Mouse (Mus musculus): ENCODE measurements around the gene 9530077C05Rik. TPM values are rescaled to one million over a fixed set of nuclear protein-coding genes. Genes with fewer than 3 reads are reported as not detected.
A peak's percentile ranks its signal among the peaks of the same experiment; 100 is the strongest.
"Not testable (repeated sequence)": the region's sequence is repeated elsewhere in the genome, so short reads cannot be mapped to it uniquely, and the experiment has no call there.

9530077C05Rik gene
- polyA plus RNA-seq, 1 experiment: 0.13 TPM

DNA sequence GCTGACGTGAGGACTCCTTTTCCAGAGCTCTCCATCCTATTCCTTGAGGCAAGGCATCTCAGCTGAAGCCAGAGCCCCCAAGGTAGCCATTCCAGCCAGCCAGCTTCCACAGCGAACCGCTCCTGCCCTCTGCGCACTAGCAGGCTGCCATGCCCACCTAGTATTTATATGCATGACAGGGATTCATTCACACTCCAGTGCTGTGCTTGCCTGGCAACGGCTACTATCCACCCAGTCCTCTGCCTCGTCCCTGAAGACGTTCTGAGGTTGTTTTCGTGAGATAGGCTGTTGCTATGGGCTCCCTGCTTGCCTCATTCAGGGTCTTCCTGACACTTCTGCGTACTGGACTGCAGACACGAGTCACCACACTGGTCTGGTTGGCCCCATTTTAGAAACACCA, 41.4 kb downstream of the 9530077C05Rik start:
- no peak for TF ChIP-seq CTCF (IDR thresholded peaks at IDR 0.05; ENCODE audit: low read depth, low read length)
- no peak for TF ChIP-seq POLR2A (IDR thresholded peaks at IDR 0.05; ENCODE audit: borderline replicate concordance, low read depth, low read length)
- H3K4me3 ChIP-seq (ENCODE audit: insufficient read depth, low read length): no peak overlapping the region
- no peaks in the 10 kb centered on the region for H3K4me1 ChIP-seq (ENCODE audit: control insufficient read depth, insufficient read depth, low read length)
- no peak overlapping the region for H3K27ac ChIP-seq (ENCODE audit: insufficient read depth, low read depth, low read length)

GRCm38 (mm10) chr9:22453501-22453924, 42.2 kb downstream of the 9530077C05Rik start:
- H3K4me3 ChIP-seq (ENCODE audit: insufficient read depth, low read length): no peak overlapping the region
- no peak overlapping the region for H3K27ac ChIP-seq (ENCODE audit: insufficient read depth, low read depth, low read length)
- TF ChIP-seq CTCF (IDR thresholded peaks at IDR 0.05; ENCODE audit: low read depth, low read length) (no peak), POLR2A (IDR thresholded peaks at IDR 0.05; ENCODE audit: borderline replicate concordance, low read depth, low read length) (no peak)
- H3K4me1 ChIP-seq (ENCODE audit: control insufficient read depth, insufficient read depth, low read length): no peaks in the 10 kb centered on the region

DNA sequence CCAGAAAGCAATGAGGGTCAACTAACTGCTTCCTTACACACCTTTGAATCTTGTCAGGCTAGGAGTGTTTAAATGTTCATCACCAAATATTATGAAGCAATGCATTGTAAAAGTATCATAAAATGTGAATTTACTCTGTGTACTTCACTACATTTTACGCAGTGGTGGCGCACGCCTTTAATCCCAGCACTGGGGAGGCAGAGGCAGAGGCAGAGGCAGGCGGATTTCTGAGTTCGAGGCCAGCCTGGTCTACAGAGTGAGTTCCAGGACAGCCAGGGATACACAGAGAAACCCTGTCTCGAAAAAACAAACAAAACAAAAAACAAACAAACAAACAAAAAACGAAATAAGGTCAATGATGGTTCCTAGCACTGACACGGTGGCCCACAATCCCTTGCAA, 42.7 kb downstream of the 9530077C05Rik start, which contains the start of gene Gm17545:
TSS of gene Gm17545 (plus strand) at position 301 of the 400 bp plus-strand sequence.
- H3K4me1 ChIP-seq (ENCODE audit: control insufficient read depth, insufficient read depth, low read length); H3K27ac ChIP-seq (ENCODE audit: insufficient read depth, low read depth, low read length); H3K4me3 ChIP-seq (ENCODE audit: insufficient read depth, low read length): not testable (repeated sequence)

DNA sequence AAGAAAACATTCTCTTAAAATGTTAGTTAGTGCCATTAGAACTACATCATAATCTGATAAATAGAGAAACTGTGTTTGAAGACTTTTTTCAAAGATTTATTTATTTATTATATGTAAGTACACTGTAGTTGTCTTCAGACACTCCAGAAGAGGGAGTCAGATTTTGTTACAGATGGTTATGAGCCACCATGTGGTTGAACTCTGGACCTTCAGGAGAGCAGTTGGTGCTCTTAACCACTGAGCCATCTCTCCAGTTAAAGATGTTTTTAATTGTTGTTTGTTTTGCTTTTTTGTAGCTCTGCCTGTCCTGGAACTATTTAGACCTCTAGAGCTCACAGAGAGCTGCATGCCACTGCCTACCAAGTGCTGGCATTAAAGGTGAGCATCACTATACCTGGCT, 43.7 kb downstream of the 9530077C05Rik start:
- H3K27ac ChIP-seq (ENCODE audit: insufficient read depth, low read depth, low read length): no peak overlapping the region
- no peaks in the 10 kb centered on the region for H3K4me1 ChIP-seq (ENCODE audit: control insufficient read depth, insufficient read depth, low read length)
- TF ChIP-seq CTCF (IDR thresholded peaks at IDR 0.05; ENCODE audit: low read depth, low read length) (no peak), POLR2A (IDR thresholded peaks at IDR 0.05; ENCODE audit: borderline replicate concordance, low read depth, low read length) (no peak)
- H3K4me3 ChIP-seq (ENCODE audit: insufficient read depth, low read length): no peak overlapping the region

GRCm38 (mm10) chr9:22457142-22457835, 46.0 kb downstream of the 9530077C05Rik start:
- H3K27ac ChIP-seq (ENCODE audit: insufficient read depth, low read depth, low read length): no peak overlapping the region
- H3K4me1 ChIP-seq (ENCODE audit: control insufficient read depth, insufficient read depth, low read length): no peaks in the 10 kb centered on the region
- H3K4me3 ChIP-seq (ENCODE audit: insufficient read depth, low read length): no peak overlapping the region
- TF ChIP-seq POLR2A (IDR thresholded peaks at IDR 0.05; ENCODE audit: borderline replicate concordance, low read depth, low read length) (no peak), CTCF (IDR thresholded peaks at IDR 0.05; ENCODE audit: low read depth, low read length) (no peak)

- H3K4me1 ChIP-seq (ENCODE audit: control insufficient read depth, insufficient read depth, low read length): no peaks in the 10 kb centered on the region
- TF ChIP-seq CTCF (IDR thresholded peaks at IDR 0.05; ENCODE audit: low read depth, low read length) (no peak), POLR2A (IDR thresholded peaks at IDR 0.05; ENCODE audit: borderline replicate concordance, low read depth, low read length) (no peak)
- no peak overlapping the region for H3K27ac ChIP-seq (ENCODE audit: insufficient read depth, low read depth, low read length)
- H3K4me3 ChIP-seq (ENCODE audit: insufficient read depth, low read length): no peak overlapping the region
Measured at GRCm38 (mm10) chr9:22461946-22462345, 50.6 kb downstream of the 9530077C05Rik start.

DNA sequence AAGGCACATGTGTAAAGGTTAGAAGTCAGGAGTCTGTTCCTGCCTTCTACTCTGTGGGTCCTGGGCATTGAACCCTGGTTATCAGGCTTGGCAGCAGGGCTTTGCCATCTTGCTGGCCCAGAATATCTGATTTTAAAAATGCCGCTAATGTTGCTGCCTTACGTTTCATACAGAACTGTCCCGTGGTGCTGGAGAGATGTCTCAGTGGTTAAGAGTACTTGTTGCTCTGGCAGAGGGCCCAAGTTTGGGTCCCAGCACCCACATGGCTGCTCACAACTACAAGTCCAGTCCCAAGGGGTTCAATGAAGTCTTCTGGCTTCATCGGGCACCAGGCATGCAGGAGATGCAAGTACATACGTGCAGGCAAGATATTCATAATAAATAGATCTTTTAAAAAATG, 54.9 kb downstream of the 9530077C05Rik start:
- TF ChIP-seq POLR2A (IDR thresholded peaks at IDR 0.05; ENCODE audit: borderline replicate concordance, low read depth, low read length): no peak
- TF ChIP-seq CTCF (IDR thresholded peaks at IDR 0.05; ENCODE audit: low read depth, low read length): no peak
- Histone ChIP-seq H3K4me3 (ENCODE audit: insufficient read depth, low read length) (no peak overlapping the region), H3K4me1 (ENCODE audit: control insufficient read depth, insufficient read depth, low read length) (no peaks in the 10 kb centered on the region), H3K27ac (ENCODE audit: insufficient read depth, low read depth, low read length) (no peak overlapping the region)

- Histone ChIP-seq H3K27ac (ENCODE audit: insufficient read depth, low read depth, low read length) (peak overlapping the region; percentile 14; the same call in 1 of the 2 replicates), H3K4me3 (ENCODE audit: insufficient read depth, low read length) (peak overlapping the region; percentile 80), H3K4me1 (ENCODE audit: control insufficient read depth, insufficient read depth, low read length) (no peaks in the 10 kb centered on the region)
- TF ChIP-seq CTCF (IDR thresholded peaks at IDR 0.05; ENCODE audit: low read depth, low read length) (no peak), POLR2A (IDR thresholded peaks at IDR 0.05; ENCODE audit: borderline replicate concordance, low read depth, low read length) (no peak)
Measured at GRCm38 (mm10) chr9:22467371-22468169, 56.3 kb downstream of the 9530077C05Rik start.

- no peaks in the 10 kb centered on the region for H3K4me1 ChIP-seq (ENCODE audit: control insufficient read depth, insufficient read depth, low read length)
- peak overlapping the region; percentile 14; the same call in 1 of the 2 replicates for H3K27ac ChIP-seq (ENCODE audit: insufficient read depth, low read depth, low read length)
- H3K4me3 ChIP-seq (ENCODE audit: insufficient read depth, low read length): peak overlapping the region; percentile 80
- no peak for TF ChIP-seq CTCF (IDR thresholded peaks at IDR 0.05; ENCODE audit: low read depth, low read length)
- peak; percentile 94 for TF ChIP-seq POLR2A (IDR thresholded peaks at IDR 0.05; ENCODE audit: borderline replicate concordance, low read depth, low read length)
Measured at GRCm38 (mm10) chr9:22468170-22468898, 57.0 kb downstream of the 9530077C05Rik start.
